Mouse (Mus musculus) layer of hippocampus, adult 11-12 months (tissue): ENCODE measurements around the gene Zfp53.
"Not testable (repeated sequence)": the region's sequence is repeated elsewhere in the genome, so short reads cannot be mapped to it uniquely, and the experiment has no call there.

Source experiments
- DNase-seq: peaks from one replicate; pipeline ENCODE4 v3.0.0; 2022; ENCODE audit warnings: low spot score

Gene Zfp53

DNA sequence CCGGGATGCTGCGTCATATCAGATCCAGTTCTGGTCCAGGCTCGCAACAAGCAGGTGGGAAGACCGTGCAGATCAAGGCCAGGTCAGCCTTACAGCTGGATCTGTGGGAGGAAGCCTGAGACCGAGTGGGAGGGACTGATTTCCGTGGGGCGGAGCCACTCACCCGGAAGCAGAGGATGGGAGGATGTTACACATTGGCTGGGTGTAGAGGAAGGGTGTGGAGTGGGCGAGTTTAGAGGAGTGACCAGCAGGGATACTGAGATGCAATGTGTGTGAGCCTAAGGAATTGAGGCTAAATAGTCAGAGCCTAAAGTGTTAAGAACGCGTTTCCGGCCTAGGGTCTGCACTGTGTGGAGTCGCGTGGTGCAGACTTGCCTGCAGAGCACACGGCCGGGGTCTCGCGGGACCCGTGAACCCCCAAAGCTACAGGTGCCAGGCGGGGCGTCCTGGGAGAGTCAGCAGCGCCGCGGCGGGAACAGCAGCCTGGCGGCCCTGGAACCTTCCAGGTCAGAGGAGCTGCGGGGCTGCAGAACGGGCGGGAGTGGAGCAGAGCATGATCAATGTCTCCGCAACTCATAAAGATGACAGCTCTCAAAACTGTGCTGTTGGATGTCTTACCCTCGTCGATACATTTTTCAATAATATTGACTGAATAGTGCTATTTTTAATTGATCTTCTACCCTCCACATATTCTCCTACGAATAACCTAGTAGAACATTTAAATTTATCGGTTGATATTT, at the start of gene Zfp53:
Gene Zfp53, plus strand, starts transcription at position 239 of the 740 bp plus-strand sequence.
- peak; percentile 86 for DNase-seq

DNA sequence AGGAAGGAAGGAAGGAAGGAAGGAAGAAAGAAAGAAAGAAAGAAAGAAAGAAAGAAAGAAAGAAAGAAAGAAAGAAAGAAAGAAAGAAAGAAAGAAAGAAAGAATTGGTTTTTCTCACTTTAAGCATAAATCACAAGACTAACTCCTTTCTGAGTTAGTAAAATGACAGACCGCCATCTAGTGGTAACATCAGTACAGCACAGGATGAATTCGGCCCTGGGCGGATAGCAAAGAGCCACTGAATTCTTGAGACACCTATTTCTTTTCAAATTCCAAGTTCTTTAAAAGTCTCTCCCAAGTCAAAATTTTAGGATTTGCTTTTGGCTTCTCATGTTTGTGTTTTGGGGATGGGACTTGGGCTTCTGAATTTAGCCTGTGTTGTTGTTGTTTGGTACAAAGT, 39.1 kb upstream of the Zfp53 start:
- DNase-seq, result peak; percentile 80

DNA sequence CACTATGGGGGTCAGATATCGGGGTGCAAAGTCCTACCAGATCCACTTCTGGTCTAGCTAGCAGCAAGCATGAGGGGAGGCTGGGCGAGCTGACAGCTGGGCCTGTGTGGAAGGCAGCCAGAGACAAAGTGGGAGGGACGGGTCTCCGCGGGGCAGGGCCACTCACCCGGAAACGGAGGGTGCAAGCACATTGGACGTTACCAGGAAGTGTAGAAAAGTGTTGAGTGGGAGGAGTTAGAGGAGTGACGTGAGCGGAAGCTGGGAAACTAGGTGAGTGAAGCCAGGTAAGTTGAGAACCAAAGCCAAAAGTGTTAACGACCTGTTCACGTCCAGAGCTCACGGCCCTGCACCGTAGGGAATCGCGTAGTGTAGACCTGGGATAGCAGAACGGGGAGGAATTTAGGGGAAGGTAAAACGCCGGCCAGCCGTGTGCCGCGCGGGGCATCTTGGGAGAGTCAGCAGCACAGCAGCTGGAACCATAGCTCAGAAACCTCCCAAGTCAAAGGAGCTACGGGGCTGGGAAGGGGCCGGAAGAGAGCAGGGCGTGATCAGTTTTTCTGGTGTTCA, 38.6 kb upstream of the Zfp53 start, which contains the start of gene Zfp51:
Gene Zfp51, plus strand, starts transcription at position 237 of the 567 bp plus-strand sequence.
- peak; percentile 88 for DNase-seq

DNA sequence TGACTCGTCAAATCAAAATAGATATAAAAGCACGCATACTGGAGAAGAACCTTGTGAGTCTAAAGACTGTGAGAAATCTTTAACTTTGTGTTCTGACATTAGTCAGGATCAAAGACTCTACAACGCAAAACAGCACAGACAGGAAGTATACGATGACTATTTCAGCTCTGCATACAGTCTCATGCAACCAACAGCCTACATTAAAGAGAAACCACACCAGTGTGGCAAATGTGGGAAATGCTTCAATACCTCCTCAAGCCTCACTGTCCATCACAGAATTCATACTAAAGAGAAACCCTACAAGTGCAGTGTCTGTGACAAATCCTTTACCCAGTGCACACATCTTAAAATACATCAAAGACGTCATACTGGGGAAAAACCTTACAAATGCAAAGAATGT, 25.2 kb upstream of the Zfp53 start:
- no peak for DNase-seq

DNA sequence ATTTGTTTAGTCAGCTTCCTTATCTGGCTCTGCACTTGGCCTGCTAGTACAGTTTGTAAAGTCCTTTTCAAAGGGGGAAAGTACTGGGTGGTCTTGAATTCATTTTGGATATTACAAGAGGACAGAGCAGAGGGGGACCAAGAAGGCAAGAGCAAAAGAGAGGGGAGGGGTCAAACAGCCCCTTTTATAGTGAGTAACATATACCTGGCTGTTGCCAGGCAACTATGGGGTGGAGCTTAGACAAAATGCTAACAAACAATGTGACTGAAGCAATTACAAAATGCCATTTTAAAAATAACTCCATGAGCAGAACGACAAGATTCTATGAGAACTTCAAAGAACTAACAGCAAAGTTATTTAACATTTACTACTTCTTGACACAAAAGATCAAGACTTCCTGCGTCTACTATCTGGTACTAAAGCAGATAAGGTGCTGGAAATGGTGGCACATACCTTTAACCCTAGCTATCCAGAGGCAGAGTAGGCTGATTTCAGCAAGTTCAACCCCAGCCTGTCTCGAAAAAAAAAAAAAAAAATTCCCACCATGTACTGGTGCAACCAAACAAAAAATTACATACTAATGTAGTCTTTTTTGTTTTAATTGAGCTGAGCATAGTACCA, 16.7 kb upstream of the Zfp53 start:
- no peak for DNase-seq

DNA sequence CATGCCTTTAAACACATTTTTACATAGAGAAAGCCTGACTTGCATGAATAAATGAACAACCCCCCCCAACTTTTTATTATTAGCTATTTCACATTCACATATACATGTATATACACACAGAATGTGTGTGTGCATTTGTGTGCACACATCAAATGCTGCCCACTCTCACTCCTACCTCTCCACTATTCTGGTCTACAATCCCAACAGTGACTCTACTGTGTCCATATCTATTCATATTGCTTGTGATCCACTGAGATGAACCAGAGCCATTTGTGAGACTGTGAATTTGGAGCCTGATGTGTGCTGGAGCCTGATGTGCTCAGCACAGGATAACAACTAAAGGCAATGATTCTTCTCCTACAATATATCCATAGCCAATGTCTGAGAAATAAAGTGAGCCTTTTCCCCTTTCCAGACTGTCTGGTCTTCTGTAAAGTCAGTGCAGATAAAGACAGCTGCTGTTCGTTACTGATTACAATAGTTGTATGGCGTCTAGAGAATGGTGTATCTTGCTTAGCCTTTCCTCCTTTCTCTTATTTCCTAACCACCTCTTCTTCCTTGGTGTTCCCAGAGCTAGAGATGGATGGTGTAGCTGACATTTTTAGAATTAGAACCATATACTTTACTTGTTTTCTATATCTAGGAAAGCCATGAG, 16.0 kb upstream of the Zfp53 start:
- no peak for DNase-seq

DNA sequence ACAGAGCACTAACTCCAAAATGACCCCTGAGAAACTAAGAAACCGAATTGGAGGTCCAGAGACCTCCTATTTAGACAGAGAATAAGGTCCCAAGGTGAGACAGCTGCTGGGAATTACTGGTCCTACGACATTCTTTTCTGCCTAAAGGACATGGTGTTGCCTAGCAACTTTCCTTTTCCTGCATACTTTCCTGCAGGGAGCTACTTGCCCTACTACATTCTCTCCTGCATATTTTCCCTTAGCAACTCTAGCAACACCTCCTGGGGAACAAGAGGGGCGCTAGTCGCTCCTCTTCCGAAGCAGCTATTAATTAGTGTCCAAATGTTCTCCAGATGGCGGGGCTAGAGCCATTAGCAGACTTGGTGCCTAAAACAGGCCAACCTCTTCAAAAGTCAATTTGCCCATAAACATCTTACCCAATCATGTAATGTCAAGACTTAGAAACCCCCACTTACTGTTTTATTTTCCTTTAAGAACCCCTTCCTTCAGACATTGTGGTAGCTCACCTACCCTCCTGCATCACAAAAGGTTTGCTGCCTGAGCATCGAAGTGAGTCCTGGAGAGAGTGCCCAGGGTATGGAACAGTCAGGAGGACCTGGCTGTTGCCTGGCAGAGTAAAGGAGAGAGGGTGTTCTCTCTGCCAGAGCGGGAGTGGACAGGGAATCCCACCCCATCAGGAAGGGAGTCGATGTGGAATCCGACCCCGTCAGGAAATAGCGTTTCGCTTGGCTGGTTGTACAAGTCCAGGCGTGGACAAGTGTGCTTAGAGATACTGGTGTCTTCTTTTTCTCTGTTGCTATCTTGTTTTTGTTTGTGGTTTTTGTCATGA, 15.2 kb upstream of the Zfp53 start:
- DNase-seq, result no peak

DNA sequence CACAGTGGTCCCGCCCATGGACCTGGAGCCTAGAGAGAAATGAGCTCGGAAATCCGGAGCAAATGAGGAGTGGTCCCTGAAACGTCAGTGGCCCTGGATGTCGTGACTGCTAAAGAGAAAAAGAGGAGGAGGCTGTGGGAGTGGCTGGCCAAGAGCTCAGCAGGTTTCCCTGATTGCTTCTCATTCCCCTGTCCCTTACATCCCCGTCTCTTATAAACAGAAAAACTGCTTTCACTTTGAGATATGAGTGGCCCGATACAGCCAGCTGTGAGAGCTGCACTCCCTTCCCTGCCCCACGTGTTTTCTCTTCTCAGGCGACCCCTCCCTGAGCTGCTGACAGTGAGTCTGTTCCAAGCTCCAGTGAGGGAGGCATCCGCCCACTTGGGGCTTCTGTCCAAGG, 14.1 kb upstream of the Zfp53 start:
- not testable (repeated sequence) for DNase-seq

DNA sequence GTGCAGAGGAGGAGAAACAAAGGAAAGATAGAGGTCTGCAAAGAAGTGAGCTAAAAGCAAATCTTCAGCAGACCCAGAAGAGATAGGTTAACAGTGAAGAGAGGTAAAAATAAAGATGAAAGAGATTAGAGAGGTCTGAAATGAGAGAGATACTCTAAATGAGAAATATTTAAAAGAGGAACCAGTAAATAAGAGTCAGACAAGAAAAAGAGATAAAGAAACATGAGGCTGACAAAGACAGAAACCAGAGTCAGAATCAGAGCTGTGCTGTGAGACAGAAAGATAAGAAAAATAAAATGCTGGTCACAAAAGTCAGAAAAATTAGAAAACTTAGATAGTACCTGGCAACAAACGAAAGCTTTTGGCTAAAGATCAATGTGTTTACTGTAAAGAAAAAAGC, 13.5 kb upstream of the Zfp53 start:
- DNase-seq, result not testable (repeated sequence)

DNA sequence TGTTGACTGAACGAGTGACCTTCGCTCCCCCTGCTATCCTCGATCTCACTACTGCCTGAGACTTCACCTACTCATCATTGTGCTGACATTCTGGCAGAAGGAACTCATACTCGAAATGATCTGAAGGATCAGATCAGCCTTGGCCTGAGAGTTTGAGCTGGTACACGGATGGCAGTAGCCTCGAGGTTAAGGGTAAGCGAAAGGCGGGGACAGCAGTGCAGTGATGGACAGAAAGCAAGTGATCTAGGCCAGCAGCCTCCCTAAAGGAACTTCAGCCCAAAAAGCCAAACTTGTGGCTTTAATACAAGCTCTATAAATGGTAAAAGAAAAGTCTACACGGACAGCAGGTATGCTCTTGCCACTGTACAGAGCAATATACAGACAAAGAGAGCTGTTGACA, 12.4 kb upstream of the Zfp53 start:
- DNase-seq, result not testable (repeated sequence)

DNA sequence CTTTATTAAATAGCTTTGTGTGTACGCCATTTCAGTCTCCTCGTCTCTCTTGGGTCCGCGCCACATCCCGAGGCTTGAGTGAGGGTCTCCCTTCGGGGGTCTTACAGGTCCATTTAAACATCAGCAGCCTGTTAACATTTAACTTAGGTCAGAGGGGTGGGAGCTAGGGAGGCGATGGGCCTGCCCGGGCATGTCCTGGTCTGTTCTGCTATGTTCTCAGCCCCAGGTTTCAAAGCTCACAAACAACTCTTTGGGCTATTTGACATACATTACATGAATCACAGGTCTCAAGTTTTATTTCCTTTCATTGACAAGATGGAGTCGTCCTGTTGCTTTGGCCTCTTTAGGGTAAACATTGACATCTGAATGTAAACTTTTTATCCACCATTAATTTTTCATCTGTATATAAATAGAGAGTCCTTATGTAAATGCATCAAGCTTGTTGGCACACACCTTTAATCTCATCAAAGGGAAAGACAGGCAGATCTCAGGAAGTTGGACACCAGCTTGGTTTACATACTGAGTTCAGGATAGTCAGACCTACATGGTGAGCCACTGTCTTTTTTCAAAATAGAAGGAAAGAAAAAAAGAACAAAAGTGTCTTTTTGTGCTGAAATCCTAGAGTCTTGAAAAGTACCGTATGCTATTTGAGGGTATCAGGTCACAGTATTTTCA, 10.6 kb upstream of the Zfp53 start:
- DNase-seq, result not testable (repeated sequence)

DNA sequence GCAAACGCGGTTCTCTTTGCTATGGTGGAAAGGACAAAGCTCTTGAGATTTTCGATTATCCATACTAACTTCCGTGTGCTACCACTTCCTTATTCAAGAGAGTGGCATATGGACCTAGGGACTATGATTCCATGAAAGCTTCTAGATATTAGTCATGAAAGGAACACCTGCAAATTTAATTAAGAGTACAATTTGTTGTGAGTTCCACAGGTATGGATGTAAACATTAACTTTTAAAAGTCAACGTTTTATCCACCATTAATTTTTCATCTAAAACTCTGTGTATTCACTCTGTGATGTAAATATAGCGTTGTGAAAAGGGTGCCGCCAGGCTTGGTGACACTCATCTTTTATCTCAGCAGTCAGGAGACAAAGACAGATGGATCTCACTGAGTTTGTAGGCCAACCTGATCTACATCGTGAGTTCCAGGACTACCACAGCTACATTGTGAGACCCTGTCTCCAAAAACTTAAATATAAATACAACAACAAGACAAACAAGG, 753 bp downstream of the Zfp53 start:
- no peak for DNase-seq

DNA sequence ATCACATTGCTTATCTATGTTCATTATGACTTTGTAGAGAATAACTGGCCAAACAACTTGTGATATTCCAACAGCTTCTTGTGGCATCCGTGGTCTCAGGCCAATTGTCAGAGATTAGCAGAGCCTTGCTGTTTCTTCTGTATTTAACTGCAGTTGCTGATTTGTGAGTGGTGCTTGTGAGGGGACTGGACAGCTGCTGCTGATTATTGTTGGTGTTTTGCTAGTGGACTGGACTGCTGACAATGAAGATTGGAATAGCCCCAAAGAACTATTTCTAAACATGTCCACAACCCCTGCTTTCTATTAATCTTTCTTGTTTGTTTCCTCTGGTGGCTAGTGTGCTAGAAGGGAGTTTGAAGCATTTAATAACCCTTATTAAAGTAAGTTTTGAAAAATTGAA, 12.6 kb downstream of the Zfp53 start:
- no peak for DNase-seq

DNA sequence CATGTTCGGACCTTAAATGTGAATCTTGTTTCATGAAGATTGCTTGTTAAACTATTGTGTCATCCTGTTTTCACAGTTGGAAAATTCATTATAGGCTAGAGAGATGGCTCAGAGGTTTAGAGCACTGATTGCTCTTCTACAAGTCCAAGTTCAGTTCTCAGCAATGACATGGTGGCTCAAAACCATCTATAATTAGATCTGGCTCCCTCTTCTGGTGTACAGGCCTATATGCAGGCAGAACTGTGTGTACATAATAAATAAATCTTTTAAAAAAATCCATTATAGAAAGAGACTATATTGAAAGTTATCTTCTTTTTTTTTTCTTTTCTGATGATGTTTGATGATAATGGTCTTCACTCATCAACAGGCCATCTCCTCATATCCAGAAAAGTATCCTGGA, 15.7 kb downstream of the Zfp53 start:
- no peak for DNase-seq

DNA sequence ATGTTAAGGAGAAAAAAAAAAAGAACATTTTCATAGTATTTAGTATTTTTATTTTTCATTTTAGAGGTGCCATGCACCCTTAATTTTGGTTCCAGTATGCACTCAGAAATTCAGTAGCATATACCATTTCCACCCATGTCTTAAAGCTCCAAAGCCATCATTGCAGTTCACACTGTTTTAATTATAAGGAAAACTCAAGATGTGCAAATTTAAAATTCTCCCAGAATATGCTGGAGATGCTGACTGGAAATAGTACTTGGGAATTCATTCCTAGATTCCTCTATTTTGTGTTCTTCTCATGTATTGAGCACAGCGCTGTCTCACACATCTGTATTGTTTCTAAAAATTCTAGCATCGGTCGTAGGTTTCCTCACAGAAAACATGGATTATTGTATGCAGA, 17.5 kb downstream of the Zfp53 start:
- DNase-seq, result no peak

DNA sequence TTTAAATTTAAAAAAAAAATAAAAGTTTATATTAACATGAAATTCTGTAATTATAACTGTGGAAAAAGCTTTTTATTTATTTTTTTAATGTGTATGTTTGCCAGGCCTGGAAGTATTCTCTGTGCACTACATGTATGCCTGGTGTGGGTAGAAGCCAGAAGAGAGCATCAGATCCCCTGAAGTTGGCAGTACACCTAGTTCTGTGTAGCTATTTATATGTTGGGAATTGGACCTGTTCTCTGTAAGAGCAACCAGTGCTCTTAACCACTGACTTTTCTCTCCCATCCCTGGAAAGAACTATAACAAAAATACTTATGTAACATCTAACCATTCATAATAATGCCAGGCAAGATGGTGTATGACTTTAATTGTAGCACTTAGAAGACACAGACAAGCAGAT, 21.0 kb downstream of the Zfp53 start:
- no peak for DNase-seq

DNA sequence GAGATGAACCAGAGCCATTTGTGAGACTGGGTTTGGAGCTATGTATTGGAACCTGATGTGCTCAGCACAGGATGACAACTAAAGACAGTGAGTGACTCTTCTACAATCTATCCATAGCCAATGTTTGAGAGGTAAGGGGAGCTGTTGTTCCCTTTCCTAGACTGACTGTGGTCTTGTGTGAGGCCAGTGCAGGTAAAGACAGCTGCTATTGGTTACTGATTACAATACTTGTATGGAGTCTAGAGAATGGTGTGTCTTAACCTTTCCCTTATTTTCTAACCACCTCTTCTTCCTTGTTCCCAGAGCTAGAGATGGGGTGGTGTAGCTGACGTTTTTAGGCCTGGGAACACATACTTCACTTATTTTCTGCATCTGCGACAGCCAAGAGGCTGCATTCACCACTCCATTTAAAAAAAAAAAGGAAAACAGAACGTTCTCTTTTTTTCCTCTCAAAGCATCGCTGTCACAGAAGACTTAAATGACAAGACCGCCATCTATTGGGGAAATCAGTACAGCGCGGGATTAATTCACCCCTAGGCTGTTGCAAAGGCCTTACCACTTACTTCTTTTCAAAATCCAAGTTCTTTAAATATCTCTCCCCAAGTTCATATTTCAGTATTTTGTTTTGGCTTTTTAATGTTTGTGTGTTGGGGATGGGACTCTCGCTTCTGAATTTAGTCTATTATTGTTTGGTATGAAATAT, 26.8 kb downstream of the Zfp53 start:
- peak; percentile 85 for DNase-seq

DNA sequence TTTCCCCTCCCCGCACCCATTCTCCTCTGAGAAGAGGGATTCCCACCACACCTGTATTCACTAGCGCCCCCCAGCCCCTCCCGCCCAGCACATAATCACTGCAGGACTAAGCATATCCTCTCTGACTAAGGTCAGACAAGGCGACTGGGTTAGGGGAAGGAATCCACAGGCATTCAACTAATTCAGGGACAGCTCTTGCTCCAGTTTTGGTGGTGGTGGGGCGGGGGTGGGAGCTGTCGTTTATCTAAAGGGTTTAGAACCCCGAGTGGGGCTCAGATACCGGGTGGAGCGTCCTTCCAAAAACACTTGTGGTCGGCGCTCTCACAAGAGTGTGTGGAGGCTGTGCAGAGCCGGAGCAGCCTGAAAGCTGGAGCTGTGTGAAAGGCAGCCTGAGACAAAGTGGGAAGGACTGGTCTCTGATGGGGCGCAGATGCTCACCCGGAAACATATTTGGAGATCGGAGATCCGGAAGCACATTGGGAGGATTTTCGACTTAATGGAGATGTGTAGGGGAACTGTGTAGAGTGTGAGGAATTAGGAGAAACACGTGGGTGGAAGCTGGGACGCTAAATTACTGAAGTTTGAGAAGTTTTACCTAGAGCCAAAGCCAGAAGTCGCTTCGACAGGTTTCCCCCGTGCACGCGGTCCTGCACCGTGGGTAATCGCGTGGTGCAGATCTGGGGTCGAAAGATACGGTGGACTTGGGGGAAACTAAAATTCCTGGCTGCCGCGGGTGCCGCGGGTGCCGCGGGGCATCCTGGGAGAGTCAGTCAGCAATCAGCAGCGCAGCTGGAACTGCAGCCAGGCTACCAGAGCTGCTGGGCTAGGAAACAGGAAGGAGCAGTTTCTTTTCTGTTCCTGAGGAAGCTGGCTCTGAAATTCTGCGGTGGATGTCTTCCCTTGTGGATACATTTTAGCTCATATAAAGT, 27.7 kb downstream of the Zfp53 start:
- peak; percentile 64 for DNase-seq

DNA sequence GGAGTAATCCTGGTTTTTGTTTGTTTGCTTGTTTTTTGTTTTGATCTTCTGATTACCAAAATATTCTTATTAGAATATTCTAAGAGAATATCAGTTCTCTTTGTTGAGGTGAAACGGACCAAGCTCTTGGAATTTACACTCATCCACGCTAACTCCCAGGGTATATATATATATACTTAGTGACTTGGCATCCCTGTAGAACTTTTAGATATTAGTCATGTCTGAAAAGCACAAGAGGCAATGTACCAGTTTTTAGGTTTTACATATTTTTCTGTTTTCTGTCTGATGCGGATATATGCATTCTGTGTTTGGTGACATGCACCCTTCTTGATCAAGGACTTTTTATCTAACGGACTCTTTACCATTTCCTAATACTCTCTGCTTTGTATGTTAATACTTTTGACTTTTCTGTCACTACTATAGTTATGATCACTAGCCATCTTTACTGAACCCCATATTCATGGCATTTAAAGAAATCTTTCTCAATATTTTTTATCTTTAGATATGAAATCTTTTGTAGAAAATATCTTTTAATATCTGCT, 28.4 kb downstream of the Zfp53 start:
- no peak for DNase-seq
